Mouse (Mus musculus): ENCODE data around the gene Anxa1. TPM values are rescaled to one million over a fixed set of nuclear protein-coding genes. Genes with fewer than 3 reads are reported as not detected.

The Anxa1 gene
- 1 to 10 TPM; 1.8 to 3.0 TPM for total RNA-seq (2021)

GRCm38 (mm10) chr19:20390455-20390994 lies at the start of gene Anxa1:
TSS of gene Anxa1 (minus strand) at chr19:20390944.
- intact Hi-C loops (cut with DNase I): no loop called here
- DNase-seq (ENCODE audit: low spot score in 2 of 2): no peak

- intact Hi-C loops (cut with DNase I): loop anchor here (10.0 kb wide), 1 partner anchor 1562 kb away; no protein-coding TSS in a partner anchor
- no peak for DNase-seq (ENCODE audit: low spot score in 2 of 2)
Measured at GRCm38 (mm10) chr19:20437043-20437442, 46.3 kb upstream of the Anxa1 start.

- intact Hi-C loops (cut with DNase I): loop anchor here (2.0 to 10.0 kb wide), 2 partner anchors 72 to 1560 kb away; no protein-coding TSS in a partner anchor
Measured at GRCm38 (mm10) chr19:20434541-20434940, 43.8 kb upstream of the Anxa1 start.

GRCm38 (mm10) chr19:20433966-20434365 lies 43.2 kb upstream of the Anxa1 start:
- intact Hi-C loops (cut with DNase I): loop anchor here (2.0 to 10.0 kb wide), 2 partner anchors 71 to 1559 kb away; no protein-coding TSS in a partner anchor
- no peak for DNase-seq (ENCODE audit: low spot score in 2 of 2)

More at GRCm38 (mm10) chr19:20434541-20434940, 43.8 kb upstream of the Anxa1 start:
- DNase-seq (ENCODE audit: low spot score in 2 of 2): peak; percentile 48 to 50

- DNase-seq (ENCODE audit: low spot score in 2 of 2): no peak
- intact Hi-C loops (cut with DNase I): no loop called here
Measured at GRCm38 (mm10) chr19:20426443-20427161, 35.9 kb upstream of the Anxa1 start.

- intact Hi-C loops (cut with DNase I): no loop called here
- DNase-seq (ENCODE audit: low spot score in 2 of 2): no peak
Measured at GRCm38 (mm10) chr19:20411276-20411675, 20.5 kb upstream of the Anxa1 start.

GRCm38 (mm10) chr19:20409541-20410528 lies 19.1 kb upstream of the Anxa1 start:
- intact Hi-C loops (cut with DNase I): no loop called here

GRCm38 (mm10) chr19:20406475-20406874 lies 15.7 kb upstream of the Anxa1 start:
- intact Hi-C loops (cut with DNase I): no loop called here
- no peak for DNase-seq (ENCODE audit: low spot score in 2 of 2)

More at GRCm38 (mm10) chr19:20409541-20410528, 19.1 kb upstream of the Anxa1 start:
- no peak for DNase-seq (ENCODE audit: low spot score in 2 of 2)

- peak in 1 of 2 experiments; percentile 19 for DNase-seq (ENCODE audit: low spot score in 2 of 2)
- intact Hi-C loops (cut with DNase I): no loop called here
Measured at GRCm38 (mm10) chr19:20405015-20405414, 14.3 kb upstream of the Anxa1 start.

GRCm38 (mm10) chr19:20403740-20404139 lies 13.0 kb upstream of the Anxa1 start:
- intact Hi-C loops (cut with DNase I): no loop called here
- DNase-seq (ENCODE audit: low spot score in 2 of 2): no peak

- no peak for DNase-seq (ENCODE audit: low spot score in 2 of 2)
- intact Hi-C loops (cut with DNase I): no loop called here
Measured at GRCm38 (mm10) chr19:20403219-20403618, 12.5 kb upstream of the Anxa1 start.

GRCm38 (mm10) chr19:20402516-20403200 lies 11.9 kb upstream of the Anxa1 start:
- intact Hi-C loops (cut with DNase I): no loop called here
- DNase-seq (ENCODE audit: low spot score in 2 of 2): no peak

GRCm38 (mm10) chr19:20401961-20402360 lies 11.2 kb upstream of the Anxa1 start:
- no peak for DNase-seq (ENCODE audit: low spot score in 2 of 2)
- intact Hi-C loops (cut with DNase I): no loop called here

GRCm38 (mm10) chr19:20399187-20399586 lies 8.4 kb upstream of the Anxa1 start:
- no peak for DNase-seq (ENCODE audit: low spot score in 2 of 2)
- intact Hi-C loops (cut with DNase I): no loop called here

- intact Hi-C loops (cut with DNase I): no loop called here
Measured at GRCm38 (mm10) chr19:20397092-20397491, 6.3 kb upstream of the Anxa1 start.

GRCm38 (mm10) chr19:20393556-20394274 lies 3.0 kb upstream of the Anxa1 start:
- peak; percentile 12 to 71 for DNase-seq (ENCODE audit: low spot score in 2 of 2)
- intact Hi-C loops (cut with DNase I): no loop called here

More at GRCm38 (mm10) chr19:20397092-20397491, 6.3 kb upstream of the Anxa1 start:
- no peak for DNase-seq (ENCODE audit: low spot score in 2 of 2)

GRCm38 (mm10) chr19:20389723-20390122 lies 1.0 kb downstream of the Anxa1 start:
- intact Hi-C loops (cut with DNase I): no loop called here
- no peak for DNase-seq (ENCODE audit: low spot score in 2 of 2)

GRCm38 (mm10) chr19:20389245-20389644 lies 1.5 kb downstream of the Anxa1 start:
- intact Hi-C loops (cut with DNase I): no loop called here
- DNase-seq (ENCODE audit: low spot score in 2 of 2): no peak

GRCm38 (mm10) chr19:20388276-20388675 lies 2.5 kb downstream of the Anxa1 start:
- intact Hi-C loops (cut with DNase I): no loop called here
- DNase-seq (ENCODE audit: low spot score in 2 of 2): no peak
